21 mouse cellular contexts compared by ENCODE assay signal in the genomic region with DNA sequence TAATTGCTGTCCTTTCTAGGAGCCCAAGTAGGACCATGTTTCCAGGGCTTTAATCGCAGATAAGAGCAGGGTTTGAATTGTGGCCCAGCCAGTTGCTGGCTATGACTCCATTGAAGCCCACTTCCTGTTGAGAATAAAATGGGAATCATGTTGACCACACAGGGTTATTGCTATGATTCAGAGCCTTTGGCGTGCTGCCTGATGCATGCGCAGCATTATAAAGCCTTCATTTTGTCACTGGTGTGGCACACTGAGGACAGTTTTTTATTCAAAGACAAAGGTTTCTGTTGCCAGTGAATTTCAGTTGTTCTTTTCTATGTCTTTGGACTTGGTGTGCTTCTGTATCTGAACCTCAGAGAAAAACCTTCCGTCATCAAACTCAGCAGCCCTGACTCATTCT. TPM values are rescaled to one million over a fixed set of nuclear protein-coding genes. Genes with fewer than 3 reads are reported as not detected.
A peak's percentile ranks its signal among the peaks of the same experiment; 100 is the strongest.
DNase-seq lines count a peak whose midpoint lies in the region; ATAC-seq and TF ChIP-seq lines count a peak whose summit lies in the region.
"Had no signal": no experiment of that assay in that cellular context is flagged by ENCODE, and none has a peak within 500 bp of the region (broad histone marks: within the 10 kb centered on the region; RNA-seq: fewer than 3 reads in every experiment).

No protein-coding gene starts in this region.

- no peaks in the 10 kb centered on the region for H3K27me3 ChIP-seq in kidney, postnatal 0 days (ENCODE audit: insufficient read depth, low read length)
- H3K27me3 ChIP-seq in kidney, adult 2 months (replicated peaks; ENCODE audit: control insufficient read depth, insufficient read depth, low read length), result no peaks in the 10 kb centered on the region
- H3K27me3 ChIP-seq: CH12.LX; embryonic facial prominence, embryonic 15.5 days; limb, embryonic 13.5 days; liver, embryonic 15.5 days had no signal

- TF ChIP-seq CTCF in kidney, postnatal 0 days (IDR thresholded peaks at IDR 0.05; ENCODE audit: low read depth), result no peak
- no peak for TF ChIP-seq CTCF in kidney, adult 2 months (conservative IDR thresholded peaks at IDR 0.05; ENCODE audit: insufficient read depth, insufficient read length, low read depth, low read length)

- H3K9ac ChIP-seq in kidney, postnatal 0 days (ENCODE audit: low read depth, low read length), result no peak overlapping the region
- H3K9ac ChIP-seq: embryonic facial prominence, embryonic 15.5 days; limb, embryonic 13.5 days; liver, embryonic 15.5 days had no signal

- H3K27ac ChIP-seq in kidney, postnatal 0 days, result no peak overlapping the region
- no peak overlapping the region for H3K27ac ChIP-seq in kidney, adult 2 months (ENCODE audit: insufficient read depth, low read depth, low read length)
- H3K27ac ChIP-seq: embryonic facial prominence, embryonic 15.5 days; limb, embryonic 13.5 days; liver, embryonic 15.5 days had no signal

- no peaks in the 10 kb centered on the region for H3K9me3 ChIP-seq in kidney, postnatal 0 days (replicated peaks; ENCODE audit: low read length)
- H3K9me3 ChIP-seq: embryonic facial prominence, embryonic 15.5 days; limb, embryonic 13.5 days; liver, embryonic 15.5 days had no signal

- H3K4me3 ChIP-seq in kidney, postnatal 0 days (replicated peaks; ENCODE audit: low read depth, low read length), result no peak overlapping the region
- H3K4me3 ChIP-seq in kidney, adult 2 months (ENCODE audit: insufficient read depth, low read depth, low read length), result no peak overlapping the region
- H3K4me3 ChIP-seq: embryonic facial prominence, embryonic 15.5 days; limb, embryonic 13.5 days; liver, embryonic 15.5 days had no signal

- H3K36me3 ChIP-seq in kidney, postnatal 0 days (ENCODE audit: insufficient read depth, low read length), result no peaks in the 10 kb centered on the region
- H3K36me3 ChIP-seq in kidney, adult 2 months (ENCODE audit: control insufficient read depth, insufficient read depth, low read length), result no peaks in the 10 kb centered on the region; the same call in 1 of the 2 replicates
- H3K36me3 ChIP-seq: embryonic facial prominence, embryonic 15.5 days; limb, embryonic 13.5 days; liver, embryonic 15.5 days had no signal

- no peak for TF ChIP-seq POLR2A in kidney, adult 2 months (IDR thresholded peaks at IDR 0.05; ENCODE audit: low read depth, low read length)

- DNase-seq in kidney, postnatal 0 days (ENCODE audit: low spot score), result peak; percentile 7
- no peak for DNase-seq in kidney, adult 2 months
- DNase-seq in 3134 (ENCODE audit: extremely low read depth, insufficient read length, low spot score) (peak; percentile 55), 416B (ENCODE audit: low read depth) (peak; percentile 8)
- peak; percentile 54 for DNase-seq in adrenal gland, postnatal 10 days
- DNase-seq in cerebellum, adult 8-10 months, result no peak
- DNase-seq in embryo, embryonic 11 days, result no peak
- DNase-seq in cerebellum, postnatal 25 days, result no peak
- DNase-seq: cerebellum, adult 2 months; gastrocnemius, postnatal 25 days; kidney, adult 8-10 months; right cerebral cortex, postnatal 4 days; thymus, postnatal 36 days had no signal

- no peak overlapping the region for H3K4me2 ChIP-seq in kidney, postnatal 0 days (ENCODE audit: low read length)
- H3K4me2 ChIP-seq: embryonic facial prominence, embryonic 15.5 days; limb, embryonic 13.5 days; liver, embryonic 15.5 days; midbrain, embryonic 11.5 days had no signal

- WGBS in kidney, postnatal 0 days, result 78% methylated on average over 4 of the region's 4 CpGs
- 73% methylated on average over 4 of the region's 4 CpGs for WGBS in kidney, adult 2 months

- ATAC-seq in kidney, postnatal 0 days (replicated peaks; ENCODE audit: low FRiP score, low read depth), result no peak
- ATAC-seq: activated CD4-positive, CD25-positive, alpha-beta regulatory T cell, adult 4 months; hindbrain, embryonic 16.5 days had no signal

- H3K4me1 ChIP-seq in kidney, postnatal 0 days (replicated peaks; ENCODE audit: insufficient read depth, low read length), result no peaks in the 10 kb centered on the region
- H3K4me1 ChIP-seq in kidney, adult 2 months (ENCODE audit: control insufficient read depth, insufficient read depth, low read length), result peaks cover 13% of the 10 kb centered on the region; the same call in 1 of the 2 replicates
- H3K4me1 ChIP-seq: embryonic facial prominence, embryonic 15.5 days; liver, embryonic 15.5 days had no signal

RNA-seq across cellular contexts. Expression of gene Acot12, which starts 14.9 kb away (rescaled TPM):
- 0.48 and 0.54 TPM in 2 replicates for polyA plus RNA-seq in kidney, postnatal 0 days (2015; fragmentation: Nextera tagmentation; extraction: Ambion mirVana)
- 47.7 and 54.3 TPM in 2 replicates for polyA plus RNA-seq in kidney, adult 2 months (2012; rRNA removed)
- 10 to 100 TPM in 1 of 2 experiments, 1 to 10 TPM in 1; 8.4 to 19.2 TPM for total RNA-seq in adrenal gland, postnatal 10 days (2021)
- total RNA-seq: gastrocnemius, postnatal 25 days had no signal
- polyA plus RNA-seq: activated CD4-positive, CD25-positive, alpha-beta regulatory T cell, adult 4 months; forebrain, embryonic 11.5 days; limb, embryonic 13.5 days; midbrain, embryonic 11.5 days had no signal

RNA-seq across cellular contexts. Expression of gene Zcchc9, which starts 51.3 kb away (rescaled TPM):
- 22.5 TPM in 2 replicates for polyA plus RNA-seq in kidney, postnatal 0 days (2015; fragmentation: Nextera tagmentation; extraction: Ambion mirVana)
- polyA plus RNA-seq in kidney, adult 2 months (2012; rRNA removed), result 9.5 and 14.1 TPM in 2 replicates
- 10 to 100 TPM; 25.5 to 35.4 TPM for total RNA-seq in adrenal gland, postnatal 10 days (2021)

Comparison
In these comparisons a context has a peak if more than half of its experiments do, and no peak if none do; other contexts are left out.
1. DNase-seq: peak in kidney, postnatal 0 days (single experiment), 3134 (single experiment), 416B (single experiment) and adrenal gland, postnatal 10 days (single experiment); none in kidney, adult 2 months (single experiment), cerebellum, adult 8-10 months (single experiment), embryo, embryonic 11 days (single experiment) and cerebellum, postnatal 25 days (0 of 2).
2. RNA of gene Acot12, which starts 14.9 kb away (polyA plus RNA-seq): 47.7 to 54.3 TPM in kidney, adult 2 months; 0.48 to 0.54 TPM in kidney, postnatal 0 days; every median in the first group is over 10 times any median in the second.